Comparison of ENCODE assay signal across 27 mouse cellular contexts in the genomic region with DNA sequence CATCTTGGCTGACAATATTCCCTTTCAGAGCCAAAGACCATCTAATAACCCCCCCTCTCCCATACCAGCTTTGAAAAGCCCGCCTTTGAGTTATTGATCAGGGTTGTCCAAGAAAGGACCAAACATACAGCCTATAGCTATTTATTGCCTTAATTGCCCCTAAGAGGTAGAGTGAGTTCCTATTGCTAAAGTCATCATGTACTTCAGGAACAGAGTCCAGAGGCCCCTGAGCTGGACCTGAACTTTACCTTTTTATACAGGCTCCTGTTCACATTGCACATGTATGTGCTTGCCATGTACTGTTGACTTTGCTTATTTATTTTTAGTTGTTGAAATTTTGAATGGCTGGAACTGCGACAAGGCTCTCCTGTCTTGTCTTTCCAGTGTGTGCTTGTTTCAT. TPM values are rescaled to one million over a fixed set of nuclear protein-coding genes. Genes with fewer than 3 reads are reported as not detected.
"Had no signal": no experiment of that assay in that cellular context is flagged by ENCODE, and none has a peak within 500 bp of the region (broad histone marks: within the 10 kb centered on the region; RNA-seq: fewer than 3 reads in every experiment).

No protein-coding gene starts in this region.

- H3K9ac ChIP-seq: embryonic facial prominence, embryonic 12.5 days; embryonic facial prominence, embryonic 13.5 days; embryonic facial prominence, embryonic 15.5 days; forebrain, embryonic 12.5 days; forebrain, embryonic 13.5 days; forebrain, embryonic 15.5 days; forebrain, postnatal 0 days had no signal

- DNase-seq: cerebellum, adult 8-10 months; cerebellum, adult 9-10 months; cerebellum, adult 9-11 months; cerebellum, postnatal 10 days; cerebellum, postnatal 25 days; cerebellum, postnatal 36 days; embryo, embryonic 11 days; forebrain, postnatal 0 days; gastrocnemius, adult 2 months; gastrocnemius, postnatal 10 days; gastrocnemius, postnatal 14 days; gastrocnemius, postnatal 25 days; gastrocnemius, postnatal 36 days; heart, adult 11 months; heart, adult 18-20 months; heart, adult 2 months had no signal

- H3K4me2 ChIP-seq: embryonic facial prominence, embryonic 12.5 days; embryonic facial prominence, embryonic 13.5 days; embryonic facial prominence, embryonic 15.5 days; forebrain, embryonic 12.5 days; forebrain, embryonic 13.5 days; forebrain, embryonic 15.5 days had no signal

- H3K27ac ChIP-seq: embryonic facial prominence, embryonic 10.5 days; embryonic facial prominence, embryonic 12.5 days; embryonic facial prominence, embryonic 13.5 days; embryonic facial prominence, embryonic 15.5 days; forebrain, embryonic 10.5 days; forebrain, embryonic 12.5 days; forebrain, embryonic 13.5 days; forebrain, embryonic 15.5 days; gastrocnemius, adult 2 months; heart, adult 2 months had no signal

- ATAC-seq: forebrain, embryonic 13.5 days; forebrain, embryonic 14.5 days; forebrain, embryonic 15.5 days; forebrain, embryonic 16.5 days; forebrain, postnatal 0 days had no signal

- H3K9me3 ChIP-seq: embryonic facial prominence, embryonic 10.5 days; embryonic facial prominence, embryonic 12.5 days; embryonic facial prominence, embryonic 13.5 days; embryonic facial prominence, embryonic 15.5 days; forebrain, embryonic 10.5 days; forebrain, embryonic 12.5 days; forebrain, embryonic 13.5 days; forebrain, embryonic 15.5 days had no signal

- H3K36me3 ChIP-seq: embryonic facial prominence, embryonic 10.5 days; embryonic facial prominence, embryonic 12.5 days; embryonic facial prominence, embryonic 13.5 days; embryonic facial prominence, embryonic 15.5 days; forebrain, embryonic 10.5 days; forebrain, embryonic 12.5 days; forebrain, embryonic 15.5 days had no signal

- H3K27me3 ChIP-seq: embryonic facial prominence, embryonic 12.5 days; embryonic facial prominence, embryonic 13.5 days; embryonic facial prominence, embryonic 15.5 days; forebrain, embryonic 15.5 days had no signal

- H3K4me1 ChIP-seq: embryonic facial prominence, embryonic 10.5 days; embryonic facial prominence, embryonic 12.5 days; embryonic facial prominence, embryonic 13.5 days; embryonic facial prominence, embryonic 15.5 days; forebrain, embryonic 10.5 days; forebrain, embryonic 12.5 days; forebrain, embryonic 13.5 days; forebrain, embryonic 15.5 days had no signal

- H3K4me3 ChIP-seq: embryonic facial prominence, embryonic 10.5 days; embryonic facial prominence, embryonic 12.5 days; embryonic facial prominence, embryonic 13.5 days; embryonic facial prominence, embryonic 15.5 days; erythroblast, embryonic 14.5 days; forebrain, embryonic 10.5 days; forebrain, embryonic 12.5 days; forebrain, embryonic 13.5 days; forebrain, embryonic 15.5 days; gastrocnemius, adult 2 months; heart, adult 2 months had no signal

RNA-seq across cellular contexts. Expression of a gene that starts 37.6 kb away (rescaled TPM):
- polyA plus RNA-seq: erythroblast, embryonic 14.5 days had no signal
